Mouse (Mus musculus): Measurements from ENCODE around the gene Kti12.

Kti12 gene

GRCm38 (mm10) chr4:108847715-108848504, at the start of gene Kti12:
Kti12 (plus strand) TSS chr4:108847785.
- DNase-seq (ENCODE audit: low spot score) = peak; percentile 91

- DNase-seq (ENCODE audit: low spot score) = peak; percentile 90
Measured at GRCm38 (mm10) chr4:108798083-108798830, 49.3 kb upstream of the Kti12 start.

- no peak for DNase-seq (ENCODE audit: low spot score)
Measured at GRCm38 (mm10) chr4:108803535-108803934, 44.0 kb upstream of the Kti12 start.

- DNase-seq (ENCODE audit: low spot score) = no peak
Measured at GRCm38 (mm10) chr4:108811142-108811541, 36.4 kb upstream of the Kti12 start.

- DNase-seq (ENCODE audit: low spot score) = no peak
Measured at GRCm38 (mm10) chr4:108811550-108811949, 36.0 kb upstream of the Kti12 start.

GRCm38 (mm10) chr4:108825677-108826076, 21.9 kb upstream of the Kti12 start:
- no peak for DNase-seq (ENCODE audit: low spot score)

GRCm38 (mm10) chr4:108826096-108826495, 21.5 kb upstream of the Kti12 start:
- no peak for DNase-seq (ENCODE audit: low spot score)

GRCm38 (mm10) chr4:108826643-108827042, 20.9 kb upstream of the Kti12 start:
- no peak for DNase-seq (ENCODE audit: low spot score)

- peak; percentile 45 for DNase-seq (ENCODE audit: low spot score)
Measured at GRCm38 (mm10) chr4:108830698-108831097, 16.9 kb upstream of the Kti12 start.

- peak; percentile 93 for DNase-seq (ENCODE audit: low spot score)
Measured at GRCm38 (mm10) chr4:108832916-108833827, 14.4 kb upstream of the Kti12 start, which contains the start of gene Btf3l4. Btf3l4 (minus strand) TSS chr4:108833614.

GRCm38 (mm10) chr4:108833828-108834114, 13.8 kb upstream of the Kti12 start:
- no peak for DNase-seq (ENCODE audit: low spot score)

- DNase-seq (ENCODE audit: low spot score) = peak; percentile 92
Measured at GRCm38 (mm10) chr4:108834115-108834970, 13.2 kb upstream of the Kti12 start, which contains the start of gene Txndc12. Txndc12 (plus strand) TSS chr4:108834601.

- no peak for DNase-seq (ENCODE audit: low spot score)
Measured at GRCm38 (mm10) chr4:108834971-108835311, 12.6 kb upstream of the Kti12 start.

GRCm38 (mm10) chr4:108835496-108835895, 12.1 kb upstream of the Kti12 start:
- no peak for DNase-seq (ENCODE audit: low spot score)

GRCm38 (mm10) chr4:108838031-108838430, 9.6 kb upstream of the Kti12 start:
- DNase-seq (ENCODE audit: low spot score) = peak; percentile 20

- DNase-seq (ENCODE audit: low spot score) = no peak
Measured at GRCm38 (mm10) chr4:108841920-108842578, 5.5 kb upstream of the Kti12 start.

GRCm38 (mm10) chr4:108843336-108843735, 4.2 kb upstream of the Kti12 start:
- no peak for DNase-seq (ENCODE audit: low spot score)

GRCm38 (mm10) chr4:108845824-108846569, 1.6 kb upstream of the Kti12 start:
- no peak for DNase-seq (ENCODE audit: low spot score)

GRCm38 (mm10) chr4:108848505-108848848, 892 bp downstream of the Kti12 start, which contains the start of gene A730015C16Rik:
A730015C16Rik (minus strand) TSS chr4:108848619.
- DNase-seq (ENCODE audit: low spot score) = peak; percentile 31

- no peak for DNase-seq (ENCODE audit: low spot score)
Measured at GRCm38 (mm10) chr4:108866806-108867205, 19.2 kb downstream of the Kti12 start.

Data from adipocyte (in vitro differentiated cells).